Mouse (Mus musculus): ENCODE results near the gene Eif4b. TPM values are rescaled to one million over a fixed set of nuclear protein-coding genes. Genes with fewer than 3 reads are reported as not detected.
"Not testable (repeated sequence)": the region's sequence is repeated elsewhere in the genome, so short reads cannot be mapped to it uniquely, and the experiment has no call there.

Gene Eif4b
- total RNA-seq, 2 experiments from 2014 or later = 163 to 167 TPM

DNA sequence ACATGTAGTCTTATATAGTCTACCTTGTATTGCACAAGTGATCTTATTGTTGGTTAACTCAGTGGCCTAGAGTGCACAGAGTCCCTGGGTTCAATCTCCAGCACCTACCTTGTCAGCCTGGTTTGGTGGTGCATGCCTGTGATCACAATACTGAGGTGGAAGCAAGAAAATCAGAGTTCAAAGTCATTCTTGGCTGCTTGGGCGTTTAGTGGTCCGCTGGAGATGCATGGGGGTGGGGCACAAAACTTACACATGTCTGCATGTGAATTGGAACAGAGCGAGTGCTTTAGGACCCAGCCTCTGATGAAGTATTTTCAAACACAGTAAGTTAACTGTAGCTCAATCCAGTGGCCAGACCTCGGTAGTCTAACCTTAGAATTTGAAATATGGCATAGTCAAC, 5.6 kb downstream of the Eif4b start:
- intact Hi-C loops (cut with DNase I) = loop anchor here (10.0 kb wide), 2 partner anchors 596 to 854 kb away; partner anchors contain the start of genes Atp5g2 and Grasp
- Histone ChIP-seq H3K4me3 (no peak overlapping the region), H3K27ac (no peak overlapping the region)
- no peak for DNase-seq (ENCODE audit: extremely low spot score in 1 of 2, low spot score in 2 of 2)
- TF ChIP-seq CTCF (IDR thresholded peaks at IDR 0.05) = no peak

- H3K4me3 ChIP-seq; DNase-seq (ENCODE audit: extremely low spot score in 1 of 2, low spot score in 2 of 2); H3K27ac ChIP-seq: not testable (repeated sequence)
- intact Hi-C loops (cut with DNase I) = loop anchor here (10.0 kb wide), 2 partner anchors 595 to 855 kb away; partner anchors contain the start of genes Atp5g2 and Grasp
Observed at GRCm38 (mm10) chr15:102079924-102080323, 6.4 kb downstream of the Eif4b start.

GRCm38 (mm10) chr15:102080429-102080828, 6.9 kb downstream of the Eif4b start:
- DNase-seq (ENCODE audit: extremely low spot score in 1 of 2, low spot score in 2 of 2) = no peak
- intact Hi-C loops (cut with DNase I) = no loop called here
- TF ChIP-seq CTCF (IDR thresholded peaks at IDR 0.05) = peak; percentile 7
- Histone ChIP-seq H3K27ac (no peak overlapping the region), H3K4me3 (no peak overlapping the region)

DNA sequence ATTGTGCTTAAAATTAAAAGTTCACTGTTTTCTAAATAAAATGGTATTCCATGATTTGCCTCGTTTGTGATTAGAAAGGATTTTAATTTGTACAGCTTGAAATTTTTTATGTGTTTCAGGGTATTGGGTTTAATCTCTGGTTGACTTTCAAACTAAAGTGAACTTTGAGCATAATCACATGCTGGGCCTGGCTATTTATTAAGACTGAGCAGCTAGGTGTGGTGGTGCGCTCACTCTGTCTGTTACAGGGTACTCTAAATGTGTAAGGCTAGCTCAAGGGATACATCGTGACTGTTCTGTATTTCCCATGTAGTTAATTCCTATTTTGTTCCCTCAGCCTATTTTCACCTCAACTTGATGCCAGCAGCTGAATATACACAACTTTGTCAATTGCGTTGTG, 8.6 kb downstream of the Eif4b start:
- TF ChIP-seq CTCF (IDR thresholded peaks at IDR 0.05) = no peak
- DNase-seq (ENCODE audit: extremely low spot score in 1 of 2, low spot score in 2 of 2) = no peak
- intact Hi-C loops (cut with DNase I) = no loop called here
- Histone ChIP-seq H3K27ac (no peak overlapping the region), H3K4me3 (no peak overlapping the region)

GRCm38 (mm10) chr15:102083028-102083427, 9.5 kb downstream of the Eif4b start:
- DNase-seq (ENCODE audit: extremely low spot score in 1 of 2, low spot score in 2 of 2) = no peak
- Histone ChIP-seq H3K27ac (no peak overlapping the region), H3K4me3 (no peak overlapping the region)
- no peak for TF ChIP-seq CTCF (IDR thresholded peaks at IDR 0.05)
- intact Hi-C loops (cut with DNase I) = no loop called here

DNA sequence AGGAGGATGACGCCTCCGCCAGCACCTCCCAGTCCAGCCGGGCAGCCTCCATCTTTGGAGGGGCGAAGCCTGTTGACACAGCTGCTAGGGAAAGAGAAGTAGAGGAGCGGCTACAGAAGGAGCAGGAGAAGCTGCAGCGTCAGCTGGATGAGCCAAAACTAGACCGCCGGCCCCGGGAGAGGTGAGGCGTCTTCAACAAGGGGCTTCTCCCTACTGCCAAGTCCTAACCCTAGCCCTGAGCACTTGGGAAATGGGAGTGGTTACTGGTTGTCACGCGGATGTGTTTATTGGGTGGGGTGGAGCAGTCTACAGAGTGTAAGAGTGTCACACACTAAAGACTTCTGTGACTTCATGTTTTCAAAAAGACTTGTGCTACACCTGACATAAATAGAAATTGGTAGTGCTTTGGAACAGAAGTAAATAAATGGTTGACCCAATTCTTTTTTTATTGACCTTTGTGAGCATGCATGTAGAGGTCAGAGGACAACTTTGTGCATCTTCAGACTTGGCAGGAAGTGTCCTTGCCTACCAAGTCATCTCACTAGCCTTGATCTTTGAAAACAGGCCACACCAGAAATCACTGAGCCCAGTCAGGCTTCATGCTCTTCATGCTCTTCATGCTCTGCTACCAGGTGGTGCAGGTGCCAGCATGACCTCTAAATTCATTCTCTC, 16.5 kb downstream of the Eif4b start:
- intact Hi-C loops (cut with DNase I) = no loop called here
- DNase-seq (ENCODE audit: extremely low spot score in 1 of 2, low spot score in 2 of 2) = no peak
- TF ChIP-seq CTCF (IDR thresholded peaks at IDR 0.05) = no peak
- no peak overlapping the region for H3K4me3 ChIP-seq
- H3K27ac ChIP-seq = no peak overlapping the region

DNA sequence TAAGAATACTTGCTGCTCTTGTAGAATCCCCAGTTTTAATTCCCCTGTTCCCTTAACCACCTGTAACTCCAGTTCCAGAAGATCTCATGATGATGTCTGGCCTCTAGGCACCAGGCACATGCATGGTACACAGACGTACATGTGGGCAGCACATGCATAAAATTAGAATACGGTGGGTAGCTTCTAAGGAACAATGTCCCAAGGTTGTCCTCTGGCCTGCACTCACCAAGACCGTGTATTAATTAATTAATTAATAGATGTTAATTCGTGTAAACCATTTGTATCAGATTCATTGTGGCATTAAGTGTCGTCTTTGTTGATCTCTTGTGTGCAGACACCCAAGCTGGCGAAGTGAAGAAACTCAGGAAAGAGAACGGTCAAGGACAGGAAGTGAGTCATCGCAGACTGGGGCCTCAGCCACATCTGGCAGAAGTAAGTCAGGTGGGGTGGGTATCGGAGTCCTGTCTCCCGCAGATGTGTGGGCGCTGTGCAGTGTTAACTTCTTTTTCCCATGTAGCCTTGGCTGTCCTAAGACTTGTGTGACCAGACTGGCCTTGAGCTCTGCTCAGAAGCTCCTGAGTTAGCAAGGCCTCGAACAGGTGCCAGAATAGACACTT, 17.6 kb downstream of the Eif4b start:
- DNase-seq (ENCODE audit: extremely low spot score in 1 of 2, low spot score in 2 of 2) = no peak
- Histone ChIP-seq H3K27ac (no peak overlapping the region), H3K4me3 (no peak overlapping the region)
- no peak for TF ChIP-seq CTCF (IDR thresholded peaks at IDR 0.05)
- intact Hi-C loops (cut with DNase I) = no loop called here

GRCm38 (mm10) chr15:102091688-102092087, 18.1 kb downstream of the Eif4b start:
- Histone ChIP-seq H3K4me3 (no peak overlapping the region), H3K27ac (no peak overlapping the region)
- DNase-seq (ENCODE audit: extremely low spot score in 1 of 2, low spot score in 2 of 2) = no peak
- no peak for TF ChIP-seq CTCF (IDR thresholded peaks at IDR 0.05)
- intact Hi-C loops (cut with DNase I) = no loop called here

GRCm38 (mm10) chr15:102092222-102092621, 18.6 kb downstream of the Eif4b start:
- TF ChIP-seq CTCF (IDR thresholded peaks at IDR 0.05) = no peak
- Histone ChIP-seq H3K4me3 (no peak overlapping the region), H3K27ac (no peak overlapping the region)
- DNase-seq (ENCODE audit: extremely low spot score in 1 of 2, low spot score in 2 of 2) = no peak
- intact Hi-C loops (cut with DNase I) = no loop called here

DNA sequence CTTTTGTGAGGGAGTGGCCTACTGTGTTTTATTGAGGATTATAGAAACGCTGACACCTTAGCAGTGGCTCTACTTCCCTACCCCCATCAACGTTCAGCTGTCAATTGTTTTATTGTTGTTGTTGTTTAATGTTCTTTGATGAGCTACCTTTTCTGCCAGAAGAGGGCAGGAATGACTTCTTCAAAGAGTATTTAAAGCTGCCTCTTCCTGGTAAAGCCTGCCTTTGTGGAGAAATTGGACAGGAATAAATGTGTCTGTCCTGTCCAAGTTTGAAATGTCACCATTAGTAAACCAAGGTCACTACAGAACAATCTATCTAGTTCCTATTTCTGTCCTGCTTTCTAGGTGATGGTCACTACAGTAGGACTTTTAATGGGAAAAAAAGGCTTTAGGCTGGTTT, 20.6 kb downstream of the Eif4b start:
- intact Hi-C loops (cut with DNase I) = no loop called here
- H3K4me3 ChIP-seq = no peak overlapping the region
- TF ChIP-seq CTCF (IDR thresholded peaks at IDR 0.05) = peak; percentile 6
- H3K27ac ChIP-seq = no peak overlapping the region
- no peak for DNase-seq (ENCODE audit: extremely low spot score in 1 of 2, low spot score in 2 of 2)

- TF ChIP-seq CTCF (IDR thresholded peaks at IDR 0.05) = no peak
- Histone ChIP-seq H3K27ac (no peak overlapping the region), H3K4me3 (no peak overlapping the region)
- DNase-seq (ENCODE audit: extremely low spot score in 1 of 2, low spot score in 2 of 2) = no peak
- intact Hi-C loops (cut with DNase I) = no loop called here
Observed at GRCm38 (mm10) chr15:102094988-102095387, 21.4 kb downstream of the Eif4b start.

DNA sequence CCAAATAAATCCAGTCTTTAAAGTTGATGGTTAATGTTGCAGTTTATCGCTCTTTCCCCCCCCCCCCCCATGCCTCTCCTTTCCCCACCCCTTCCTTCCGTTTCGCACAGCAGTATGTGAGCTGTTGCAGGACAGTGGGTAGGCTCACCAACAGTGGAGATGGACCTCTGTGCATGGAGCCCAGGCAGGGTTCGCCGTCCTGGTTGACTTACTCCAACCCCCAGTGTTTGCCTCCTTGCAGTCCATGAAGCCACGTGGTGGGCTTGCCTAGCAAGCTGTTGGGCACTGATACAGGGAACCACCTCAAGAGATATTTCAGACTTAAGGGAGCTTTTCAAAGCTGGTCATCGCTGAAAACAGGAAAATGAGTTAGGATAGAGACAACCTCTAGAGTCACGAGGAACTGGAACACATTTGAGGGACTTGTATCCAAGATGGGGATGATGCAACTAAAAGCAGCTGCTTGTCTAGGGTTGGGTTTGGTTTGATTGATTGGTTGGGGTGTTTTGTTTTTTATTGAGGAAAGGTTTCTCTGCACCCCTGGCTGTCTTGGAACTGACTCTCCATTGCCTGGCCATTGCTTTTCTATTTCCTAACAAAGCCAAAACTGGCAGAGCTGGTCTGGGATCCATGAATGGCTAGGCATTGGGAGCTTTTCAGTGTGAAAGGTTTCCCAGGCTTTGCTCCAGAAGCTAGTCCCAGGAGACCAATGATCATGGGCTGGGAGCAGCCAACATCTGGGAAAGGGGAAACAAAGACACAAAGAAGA, 23.8 kb downstream of the Eif4b start:
- Histone ChIP-seq H3K4me3 (no peak overlapping the region), H3K27ac (no peak overlapping the region)
- TF ChIP-seq CTCF (IDR thresholded peaks at IDR 0.05) = no peak
- no peak for DNase-seq (ENCODE audit: extremely low spot score in 1 of 2, low spot score in 2 of 2)
- intact Hi-C loops (cut with DNase I) = no loop called here
